Mouse (Mus musculus) myocyte (in vitro differentiated cells): ENCODE measurements around the gene Arpc1b. TPM values are rescaled to one million over a fixed set of nuclear protein-coding genes. Genes with fewer than 3 reads are reported as not detected.

Experiments used
- H3K27me3 ChIP-seq: one replicate; pipeline ENCODE4 v1.6.1; 2011; ENCODE audit not compliant: control insufficient read depth, insufficient read depth, insufficient read length
- H3K36me3 ChIP-seq: one replicate; pipeline ENCODE4 v1.6.1; 2011; ENCODE audit not compliant: control insufficient read depth, insufficient read depth
- H3K4me2 ChIP-seq: one replicate; pipeline ENCODE4 v1.6.1; 2011; ENCODE audit warnings: low read depth, control low read depth
- H3K4me3 ChIP-seq: one replicate; pipeline ENCODE4 v1.5.1; 2011; ENCODE audit warnings: mild to moderate bottlenecking, control low read depth, moderate library complexity
- H3K79me2 ChIP-seq: one replicate; pipeline ENCODE4 v1.6.1; 2011; ENCODE audit not compliant: control insufficient read depth, insufficient read depth
- H3ac ChIP-seq: one replicate; pipeline ENCODE4 v1.6.1; 2011; ENCODE audit not compliant: control insufficient read depth, insufficient read length
- CEBPB ChIP-seq: IDR thresholded peaks from 2 replicates; pipeline ENCODE4 v1.6.1; 2011; ENCODE audit warnings: mild to moderate bottlenecking, moderate library complexity; ENCODE audit not compliant: poor library complexity, insufficient read depth, severe bottlenecking
- E2F4 ChIP-seq: IDR thresholded peaks from one replicate; pipeline ENCODE4 v1.6.1; 2011; ENCODE audit warnings: mild to moderate bottlenecking, control low read depth, moderate library complexity; ENCODE audit not compliant: insufficient read depth
- MAX ChIP-seq: IDR thresholded peaks from one replicate; pipeline ENCODE4 v1.6.1; 2011; ENCODE audit warnings: low read depth, mild to moderate bottlenecking, control low read depth
- MYOD1 ChIP-seq, 3 experiments: IDR thresholded peaks; one replicate each; pipeline ENCODE4 v1.6.1; 2011; ENCODE audit warnings: control low read depth in 2 of 3, low read depth in 2 of 3, mild to moderate bottlenecking in 2 of 3, moderate library complexity in 1 of 3; ENCODE audit not compliant: insufficient read length in 2 of 3, control insufficient read depth in 1 of 3
- MYOG ChIP-seq, 3 experiments: IDR thresholded peaks; one replicate each; pipeline ENCODE4 v1.6.1; 2011; ENCODE audit warnings: control low read depth in 2 of 3, low read depth in 2 of 3, mild to moderate bottlenecking in 2 of 3; ENCODE audit not compliant: insufficient read length in 2 of 3, control insufficient read depth in 1 of 3, insufficient read depth in 1 of 3
- POLR2A ChIP-seq: IDR thresholded peaks from one replicate; pipeline ENCODE4 v1.6.1; 2011; ENCODE audit warnings: low read depth, mild to moderate bottlenecking, control low read depth, moderate library complexity; ENCODE audit not compliant: insufficient read length
- POLR2AphosphoS2 ChIP-seq: IDR thresholded peaks from one replicate; pipeline ENCODE4 v1.6.1; 2011; ENCODE audit warnings: low read depth, control low read depth; ENCODE audit not compliant: insufficient read length
- REST ChIP-seq: IDR thresholded peaks from one replicate; pipeline ENCODE4 v1.6.1; 2011; ENCODE audit warnings: mild to moderate bottlenecking, control low read depth, moderate library complexity; ENCODE audit not compliant: insufficient read depth, insufficient read length
- SRF ChIP-seq: IDR thresholded peaks from one replicate; pipeline ENCODE4 v1.6.1; 2011; ENCODE audit warnings: low read depth; ENCODE audit not compliant: control insufficient read depth, insufficient read length
- TCF12 ChIP-seq: IDR thresholded peaks from one replicate; pipeline ENCODE4 v1.6.1; 2011; ENCODE audit warnings: mild to moderate bottlenecking, control low read depth; ENCODE audit not compliant: poor library complexity, insufficient read depth, severe bottlenecking
- TCF3 ChIP-seq: IDR thresholded peaks from one replicate; pipeline ENCODE4 v1.6.1; 2011; ENCODE audit warnings: low read depth, control low read depth; ENCODE audit not compliant: insufficient read length
- USF1 ChIP-seq: IDR thresholded peaks from one replicate; pipeline ENCODE4 v1.6.1; 2011; ENCODE audit warnings: low read depth, mild to moderate bottlenecking, control low read depth, moderate library complexity
- polyA plus RNA-seq: library from polyadenylated mRNA; unstranded; fragments of >200 nt; fragmentation: generic; extraction: Trizol; gene quantifications from one replicate; pipeline ENCODE4 v1.2.1, GENCODE M21; 2012; ENCODE audit warnings: missing spikeins

Arpc1b gene
- polyA plus RNA-seq, 1 experiment: 482 TPM

DNA sequence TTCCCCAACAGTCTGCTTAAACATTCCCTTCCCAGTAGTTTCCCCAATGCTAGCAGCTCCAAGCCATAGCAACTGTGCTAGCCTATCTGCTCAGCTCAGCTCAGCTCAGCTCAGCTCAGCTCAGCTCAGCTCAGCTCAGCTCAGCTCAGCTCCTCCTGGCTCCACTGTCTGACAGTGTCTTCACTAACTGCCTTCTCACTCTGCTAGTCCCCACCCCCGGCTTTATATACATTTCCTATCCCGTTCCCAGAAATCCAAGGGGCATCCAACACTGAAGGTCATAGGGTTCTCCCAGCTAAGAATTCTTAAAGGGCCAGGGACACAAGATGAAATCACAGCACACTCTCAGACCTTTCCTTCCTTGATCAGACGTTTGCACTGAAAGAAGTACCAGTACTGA is 50.7 kb downstream of the Arpc1b start:
- H3K27me3 ChIP-seq: no peaks in the 10 kb centered on the region
- H3K4me3 ChIP-seq: no peak overlapping the region
- H3K36me3 ChIP-seq: peaks cover 3% of the 10 kb centered on the region
- no peak overlapping the region for H3ac ChIP-seq
- no peak overlapping the region for H3K4me2 ChIP-seq
- TF ChIP-seq SRF: no peak
- TF ChIP-seq MAX: no peak
- TF ChIP-seq MYOD1 (IDR thresholded peaks at IDR 0.05; ENCODE audit: control insufficient read depth in 1 of 3, insufficient read length in 2 of 3, low read depth in 2 of 3): no peak
- TF ChIP-seq USF1: no peak
- no peak for TF ChIP-seq POLR2AphosphoS2
- no peak for TF ChIP-seq POLR2A
- peaks cover 35% of the 10 kb centered on the region for H3K79me2 ChIP-seq

DNA sequence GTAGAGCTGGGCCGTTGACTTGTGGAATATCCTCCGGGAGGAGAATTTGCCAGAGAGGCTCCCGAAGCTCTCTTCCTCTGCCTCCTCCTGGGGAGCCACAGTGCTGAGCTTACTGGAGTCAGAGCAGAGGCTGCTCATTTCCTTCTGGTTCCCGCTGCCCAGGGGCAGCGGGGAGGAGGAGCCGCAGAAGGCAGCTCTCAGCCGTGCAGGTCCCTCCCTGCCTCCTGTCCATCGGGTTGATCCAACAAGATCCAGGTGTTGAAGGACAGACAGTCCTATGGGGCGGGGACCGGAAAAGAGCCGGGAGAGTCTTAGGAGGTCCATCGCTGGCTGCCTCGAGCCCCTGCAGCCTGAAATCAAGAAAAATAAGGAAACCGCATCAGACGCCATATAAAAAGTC is 51.2 kb downstream of the Arpc1b start:
- Histone ChIP-seq H3K4me3 (peak overlapping the region; percentile 87), H3K27me3 (no peaks in the 10 kb centered on the region), H3K79me2 (peaks cover 36% of the 10 kb centered on the region), H3ac (no peak overlapping the region), H3K36me3 (peaks cover 3% of the 10 kb centered on the region), H3K4me2 (no peak overlapping the region)
- TF ChIP-seq MYOG (IDR thresholded peaks at IDR 0.05; ENCODE audit: control insufficient read depth in 1 of 3, insufficient read depth in 1 of 3, insufficient read length in 2 of 3, low read depth in 2 of 3) (no peak), POLR2AphosphoS2 (no peak), MYOD1 (IDR thresholded peaks at IDR 0.05; ENCODE audit: control insufficient read depth in 1 of 3, insufficient read length in 2 of 3, low read depth in 2 of 3) (no peak), USF1 (no peak), POLR2A (no peak)

- Histone ChIP-seq H3K79me2 (peaks cover 46% of the 10 kb centered on the region), H3K36me3 (peaks cover 7% of the 10 kb centered on the region), H3ac (peak within 1 kb of the TSS; percentile 44), H3K27me3 (no peaks in the 10 kb centered on the region), H3K4me2 (peak within 1 kb of the TSS; percentile 96), H3K4me3 (peak within 1 kb of the TSS; percentile 87)
- TF ChIP-seq POLR2A (peak; percentile 93), SRF (peak; percentile 84), MAX (no peak), TCF3 (no peak), E2F4 (peak; percentile 46), MYOG (IDR thresholded peaks at IDR 0.05; ENCODE audit: control insufficient read depth in 1 of 3, insufficient read depth in 1 of 3, insufficient read length in 2 of 3, low read depth in 2 of 3) (no peak), POLR2AphosphoS2 (peak; percentile 87), CEBPB (0 out of 2 replicates have a peak, but pooled peaks have one; percentile 44)
Observed at GRCm38 (mm10) chr5:145166536-145167305, 52.7 kb downstream of the Arpc1b start, which contains the start of the genes Ptcd1 and Cpsf4. TSS of gene Ptcd1 (minus strand) at chr5:145167108. TSS of gene Cpsf4 (plus strand) at chr5:145167213.

DNA sequence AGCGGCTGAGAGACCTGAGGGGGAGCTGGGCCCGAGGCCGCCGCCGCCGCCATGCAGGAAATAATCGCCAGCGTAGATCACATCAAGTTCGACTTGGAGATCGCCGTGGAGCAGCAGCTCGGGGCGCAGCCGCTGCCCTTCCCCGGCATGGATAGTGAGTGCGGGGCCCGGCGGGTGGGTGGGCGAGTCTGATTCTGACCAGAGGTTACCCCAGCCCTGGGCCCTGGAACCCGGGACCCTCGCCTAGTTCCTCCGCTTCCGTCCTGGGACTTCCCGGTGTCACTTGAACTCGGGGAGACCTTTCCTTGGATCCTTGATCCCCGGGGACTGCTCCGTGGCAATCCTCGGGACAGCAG is 53.3 kb downstream of the Arpc1b start:
- H3K27me3 ChIP-seq: no peaks in the 10 kb centered on the region
- H3K79me2 ChIP-seq: peaks cover 46% of the 10 kb centered on the region
- peaks cover 8% of the 10 kb centered on the region for H3K36me3 ChIP-seq
- TF ChIP-seq POLR2AphosphoS2 (peak; percentile 6), TCF12 (no peak)
- H3ac ChIP-seq: peak overlapping the region; percentile 44
- H3K4me3 ChIP-seq: peak overlapping the region; percentile 87
- peak overlapping the region; percentile 81 for H3K4me2 ChIP-seq

GRCm38 (mm10) chr5:145178461-145178980 is 64.5 kb downstream of the Arpc1b start:
- Histone ChIP-seq H3K4me3 (no peak overlapping the region), H3K4me2 (no peak overlapping the region), H3K27me3 (no peaks in the 10 kb centered on the region), H3K36me3 (peaks cover 18% of the 10 kb centered on the region), H3K79me2 (no peaks in the 10 kb centered on the region), H3ac (no peak overlapping the region)
- TF ChIP-seq E2F4 (no peak), USF1 (no peak), TCF12 (no peak), MYOD1 (IDR thresholded peaks at IDR 0.05; ENCODE audit: control insufficient read depth in 1 of 3, insufficient read length in 2 of 3, low read depth in 2 of 3) (no peak), TCF3 (no peak), REST (no peak), SRF (no peak), POLR2AphosphoS2 (no peak), MYOG (IDR thresholded peaks at IDR 0.05; ENCODE audit: control insufficient read depth in 1 of 3, insufficient read depth in 1 of 3, insufficient read length in 2 of 3, low read depth in 2 of 3) (no peak), POLR2A (no peak), CEBPB (no peak), MAX (no peak)

Other genes starting within 250 kb of the Arpc1b start
- 32.9 TPM for gene Smurf1, start 148.4 kb upstream of the Arpc1b start, polyA plus RNA-seq
- gene Gm4871, start 81.5 kb upstream of the Arpc1b start, polyA plus RNA-seq: not detected
- gene 1700018F24Rik, start 71.2 kb upstream of the Arpc1b start, polyA plus RNA-seq: not detected
- gene Arpc1a, start 30.4 kb upstream of the Arpc1b start, polyA plus RNA-seq: 67.2 TPM
- gene Kpna7, start 30.2 kb upstream of the Arpc1b start, polyA plus RNA-seq: not detected
- 98.9 TPM for gene Pdap1, start 26.0 kb downstream of the Arpc1b start, polyA plus RNA-seq
- 130 TPM for gene Bud31, start 26.1 kb downstream of the Arpc1b start, polyA plus RNA-seq
- 16.6 TPM for gene Ptcd1, start 52.9 kb downstream of the Arpc1b start, polyA plus RNA-seq
- gene Cpsf4, start 53.0 kb downstream of the Arpc1b start, polyA plus RNA-seq: 31.3 TPM
- 683 TPM for gene Atp5j2, start 77.8 kb downstream of the Arpc1b start, polyA plus RNA-seq
- 5.8 TPM for gene Zkscan14, start 87.7 kb downstream of the Arpc1b start, polyA plus RNA-seq
- gene Zkscan5, start 90.3 kb downstream of the Arpc1b start, polyA plus RNA-seq: 5.9 TPM
- gene Zfp655, start 117.5 kb downstream of the Arpc1b start, polyA plus RNA-seq: 11.5 TPM
- gene Zscan25, start 166.3 kb downstream of the Arpc1b start, polyA plus RNA-seq: 10.0 TPM
- not detected for gene Cyp3a57, start 231.1 kb downstream of the Arpc1b start, polyA plus RNA-seq